Mouse (Mus musculus) naive thymus-derived CD4-positive, alpha-beta T cell, adult 2 months (primary cell): ENCODE results near the gene Crip2.

Experiments used
- DNase-seq: peaks from one replicate; pipeline ENCODE4 v3.0.0-alpha.2; 2011; ENCODE audit warnings: low read depth

The Crip2 gene

GRCm38 (mm10) chr12:113131601-113132000, 8.4 kb upstream of the Crip2 start:
- DNase-seq: no peak

- DNase-seq: no peak
These were observed 7.5 kb upstream of the Crip2 start for GRCm38 (mm10) chr12:113132567-113132966.

- DNase-seq: no peak
These were observed 6.8 kb upstream of the Crip2 start for GRCm38 (mm10) chr12:113133260-113133659.

- DNase-seq: no peak
These were observed 6.1 kb upstream of the Crip2 start for GRCm38 (mm10) chr12:113133861-113134403.

- no peak for DNase-seq
These were observed 5.5 kb upstream of the Crip2 start for GRCm38 (mm10) chr12:113134502-113134901.

- no peak for DNase-seq
These were observed 4.6 kb upstream of the Crip2 start for GRCm38 (mm10) chr12:113135401-113135800.

GRCm38 (mm10) chr12:113136492-113137020, 3.5 kb upstream of the Crip2 start:
- no peak for DNase-seq

GRCm38 (mm10) chr12:113137260-113138213, 2.5 kb upstream of the Crip2 start:
- DNase-seq: no peak

- no peak for DNase-seq
These were observed 1.7 kb upstream of the Crip2 start for GRCm38 (mm10) chr12:113138291-113138690.

GRCm38 (mm10) chr12:113138901-113139864, 853 bp upstream of the Crip2 start:
- DNase-seq: peak; percentile 21

GRCm38 (mm10) chr12:113140616-113141411, 778 bp downstream of the Crip2 start:
- DNase-seq: peak; percentile 43

- DNase-seq: no peak
These were observed 1.5 kb downstream of the Crip2 start for GRCm38 (mm10) chr12:113141531-113141973.

GRCm38 (mm10) chr12:113142021-113142975, 2.3 kb downstream of the Crip2 start:
- no peak for DNase-seq

- peak; percentile 23 for DNase-seq
These were observed 3.1 kb downstream of the Crip2 start for GRCm38 (mm10) chr12:113143164-113143563.

- peak; percentile 72 for DNase-seq
These were observed 4.1 kb downstream of the Crip2 start for GRCm38 (mm10) chr12:113144001-113144756.

- no peak for DNase-seq
These were observed 4.8 kb downstream of the Crip2 start for GRCm38 (mm10) chr12:113144886-113145285.

- DNase-seq: no peak
These were observed 5.6 kb downstream of the Crip2 start for GRCm38 (mm10) chr12:113145591-113145990.

GRCm38 (mm10) chr12:113146112-113147057, 6.3 kb downstream of the Crip2 start, which contains the start of gene Crip1:
Crip1 (plus strand) TSS chr12:113146316.
- DNase-seq: peak; percentile 92
